Mouse (Mus musculus) spleen, embryonic (tissue): Measurements from ENCODE around the gene Gm13124.
"Not testable (repeated sequence)": the region's sequence is repeated elsewhere in the genome, so short reads cannot be mapped to it uniquely, and the experiment has no call there.

Experiments used
- CTCF ChIA-PET: fragments of 350-600 bp; sonication (Branson Sonifier 250); formaldehyde crosslinking; loops from one replicate; lab custom pipeline; 2022; lab: Charles Lee

Gm13124 gene

GRCm38 (mm10) chr4:144565034-144565433 lies at the start of gene Gm13124:
TSS of gene Gm13124 (minus strand) at chr4:144565134.
- CTCF ChIA-PET, result no interaction called here

- CTCF ChIA-PET, result no interaction called here
These were observed 49.7 kb upstream of the Gm13124 start for GRCm38 (mm10) chr4:144614586-144614985.

GRCm38 (mm10) chr4:144613407-144613806 lies 48.5 kb upstream of the Gm13124 start, which contains the start of gene Aadacl4:
TSS of gene Aadacl4 (plus strand) at chr4:144613707.
- CTCF ChIA-PET, result no interaction called here

GRCm38 (mm10) chr4:144592790-144593189 lies 27.9 kb upstream of the Gm13124 start:
- CTCF ChIA-PET, result no interaction called here

GRCm38 (mm10) chr4:144586207-144586606 lies 21.3 kb upstream of the Gm13124 start:
- CTCF ChIA-PET, result not testable (repeated sequence)

- CTCF ChIA-PET, result no interaction called here
These were observed 2.8 kb upstream of the Gm13124 start for GRCm38 (mm10) chr4:144567752-144568151.

- CTCF ChIA-PET, result no interaction called here
These were observed 3.7 kb downstream of the Gm13124 start for GRCm38 (mm10) chr4:144561205-144561604.

- CTCF ChIA-PET, result no interaction called here
These were observed 5.1 kb downstream of the Gm13124 start for GRCm38 (mm10) chr4:144559792-144560191.

- CTCF ChIA-PET, result no interaction called here
These were observed 13.8 kb downstream of the Gm13124 start for GRCm38 (mm10) chr4:144551156-144551555.

GRCm38 (mm10) chr4:144545339-144545738 lies 19.6 kb downstream of the Gm13124 start:
- CTCF ChIA-PET, result not testable (repeated sequence)

GRCm38 (mm10) chr4:144544689-144545088 lies 20.2 kb downstream of the Gm13124 start:
- CTCF ChIA-PET, result no interaction called here

- CTCF ChIA-PET, result no interaction called here
These were observed 45.4 kb downstream of the Gm13124 start, which contains the start of gene 9430007A20Rik for GRCm38 (mm10) chr4:144519522-144519921. TSS of gene 9430007A20Rik (plus strand) at chr4:144519822.

GRCm38 (mm10) chr4:144506518-144506917 lies 58.4 kb downstream of the Gm13124 start:
- CTCF ChIA-PET, result no interaction called here
